In the genomic region with DNA sequence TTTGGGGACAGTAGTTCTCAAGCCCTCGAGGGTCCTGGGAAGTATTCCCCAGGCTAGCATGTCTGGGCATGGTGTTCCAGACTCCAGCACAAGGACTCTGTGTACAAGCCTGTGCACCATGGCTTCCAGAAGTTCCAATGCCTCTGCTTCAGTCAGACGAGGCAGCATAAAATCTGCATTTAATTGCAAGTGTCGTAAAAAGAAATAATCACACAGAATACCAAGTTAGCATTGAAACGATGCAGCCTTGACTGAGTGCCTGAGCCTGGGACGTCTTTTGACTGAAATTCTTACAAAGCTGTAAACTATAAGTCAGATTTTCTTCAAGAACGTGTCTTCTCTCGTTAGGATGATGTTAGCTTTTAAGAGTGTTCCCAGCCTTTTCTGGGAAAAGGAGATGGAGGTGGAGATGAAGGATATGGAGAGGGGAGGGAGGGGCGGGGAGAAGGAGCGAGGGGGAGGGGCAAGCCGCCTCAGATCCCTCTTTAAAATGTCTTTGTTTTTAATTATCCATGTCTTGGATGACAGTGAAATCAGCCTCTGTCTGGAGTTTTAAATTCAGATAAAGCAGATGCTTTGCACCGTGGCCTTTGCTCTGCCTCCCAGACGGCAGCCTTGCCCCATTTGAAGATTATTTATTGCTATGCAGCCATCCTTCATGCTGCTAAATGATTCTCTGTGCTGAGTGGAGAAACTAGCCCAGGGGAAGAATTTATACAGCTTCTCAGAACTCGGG, we compare ENCODE assay signal across 10 mouse cellular contexts.
DNase-seq lines count a peak whose midpoint lies in the region; ATAC-seq and TF ChIP-seq lines count a peak whose summit lies in the region.
"Had no signal": no experiment of that assay in that cellular context is flagged by ENCODE, and none has a peak within 500 bp of the region (broad histone marks: within the 10 kb centered on the region; RNA-seq: fewer than 3 reads in every experiment).

No protein-coding gene starts in this region.

- H3K9ac ChIP-seq in hindbrain, embryonic 13.5 days, result 0 out of 2 replicates have a peak overlapping the region, but pooled peaks have one; percentile 8
- no peak overlapping the region for H3K9ac ChIP-seq in hindbrain, postnatal 0 days (replicated peaks; ENCODE audit: low read length)
- no peak overlapping the region for H3K9ac ChIP-seq in stomach, embryonic 14.5 days (replicated peaks; ENCODE audit: low read depth, low read length)
- no peak overlapping the region for H3K9ac ChIP-seq in stomach, postnatal 0 days (ENCODE audit: low read length)
- no peak overlapping the region for H3K9ac ChIP-seq in intestine, embryonic 15.5 days
- H3K9ac ChIP-seq in stomach, embryonic 16.5 days (ENCODE audit: low read length), result no peak overlapping the region
- H3K9ac ChIP-seq in liver, embryonic 11.5 days (ENCODE audit: low read depth, low read length), result no peak overlapping the region
- no peak overlapping the region for H3K9ac ChIP-seq in midbrain, embryonic 16.5 days (ENCODE audit: low read depth, low read length)

- no peak for ATAC-seq in hindbrain, embryonic 13.5 days (ENCODE audit: low FRiP score)
- ATAC-seq in hindbrain, postnatal 0 days, result no peak
- ATAC-seq in stomach, embryonic 14.5 days (ENCODE audit: insufficient number of reproducible peaks, insufficient read depth, low FRiP score, low read depth), result no peak
- no peak for ATAC-seq in stomach, postnatal 0 days (ENCODE audit: low FRiP score, low TSS enrichment)
- no peak for ATAC-seq in intestine, embryonic 15.5 days
- no peak for ATAC-seq in stomach, embryonic 16.5 days (ENCODE audit: insufficient read depth, low FRiP score)
- no peak for ATAC-seq in liver, embryonic 11.5 days (replicated peaks; ENCODE audit: low FRiP score)
- ATAC-seq in midbrain, embryonic 16.5 days, result no peak

- WGBS in hindbrain, embryonic 13.5 days, result 42% methylated on average over 13 of the region's 13 CpGs
- WGBS in hindbrain, postnatal 0 days, result 36% methylated on average over 13 of the region's 13 CpGs
- 23% methylated on average over 13 of the region's 13 CpGs for WGBS in stomach, embryonic 14.5 days
- 22% methylated on average over 13 of the region's 13 CpGs for WGBS in stomach, postnatal 0 days
- 20% methylated on average over 13 of the region's 13 CpGs for WGBS in intestine, embryonic 15.5 days
- WGBS in stomach, embryonic 16.5 days, result 25% methylated on average over 13 of the region's 13 CpGs
- 38% methylated on average over 13 of the region's 13 CpGs for WGBS in liver, embryonic 11.5 days
- 39% methylated on average over 13 of the region's 13 CpGs for WGBS in midbrain, embryonic 16.5 days

- H3K4me1 ChIP-seq in hindbrain, embryonic 13.5 days (replicated peaks), result peaks cover 12% of the 10 kb centered on the region
- no peaks in the 10 kb centered on the region for H3K4me1 ChIP-seq in hindbrain, postnatal 0 days (ENCODE audit: insufficient read depth, low read length)
- H3K4me1 ChIP-seq in stomach, embryonic 14.5 days (ENCODE audit: control insufficient read depth, insufficient read depth, low read length), result peaks cover 7% of the 10 kb centered on the region; the same call in 1 of the 2 replicates
- no peaks in the 10 kb centered on the region for H3K4me1 ChIP-seq in stomach, postnatal 0 days (replicated peaks; ENCODE audit: control insufficient read depth, insufficient read depth)
- 0 out of 2 replicates have a peak, but pooled peaks cover 7% of the 10 kb centered on the region for H3K4me1 ChIP-seq in intestine, embryonic 15.5 days (replicated peaks)
- 0 out of 2 replicates have a peak, but pooled peaks cover 4% of the 10 kb centered on the region for H3K4me1 ChIP-seq in stomach, embryonic 16.5 days (ENCODE audit: control insufficient read depth, insufficient read depth, low read length)
- 0 out of 2 replicates have a peak, but pooled peaks cover 2% of the 10 kb centered on the region for H3K4me1 ChIP-seq in liver, embryonic 11.5 days (replicated peaks; ENCODE audit: control insufficient read depth, insufficient read depth, low read length)
- peaks cover 8% of the 10 kb centered on the region; the same call in 1 of the 2 replicates for H3K4me1 ChIP-seq in midbrain, embryonic 16.5 days (ENCODE audit: control insufficient read depth, insufficient read depth, low read length)

- TF ChIP-seq EP300 in stomach, postnatal 0 days (optimal IDR thresholded peaks at IDR 0.05), result no peak

- H3K27me3 ChIP-seq in hindbrain, embryonic 13.5 days, result no peaks in the 10 kb centered on the region
- H3K27me3 ChIP-seq in hindbrain, postnatal 0 days (ENCODE audit: insufficient read depth, low read length), result no peaks in the 10 kb centered on the region
- no peaks in the 10 kb centered on the region for H3K27me3 ChIP-seq in stomach, embryonic 14.5 days (ENCODE audit: control insufficient read depth, insufficient read depth, low read length)
- no peaks in the 10 kb centered on the region for H3K27me3 ChIP-seq in stomach, postnatal 0 days (ENCODE audit: control insufficient read depth, insufficient read depth, low read length)
- no peaks in the 10 kb centered on the region for H3K27me3 ChIP-seq in intestine, embryonic 15.5 days (replicated peaks)
- no peaks in the 10 kb centered on the region for H3K27me3 ChIP-seq in stomach, embryonic 16.5 days (ENCODE audit: control insufficient read depth, insufficient read depth, low read length)
- H3K27me3 ChIP-seq in liver, embryonic 11.5 days (replicated peaks; ENCODE audit: control insufficient read depth, insufficient read depth, low read length), result peaks cover 3% of the 10 kb centered on the region; the same call in 1 of the 2 replicates
- H3K27me3 ChIP-seq in midbrain, embryonic 16.5 days (ENCODE audit: control insufficient read depth, insufficient read depth, low read depth, low read length), result no peaks in the 10 kb centered on the region

- peak overlapping the region; percentile 30; the same call in 1 of the 2 replicates for H3K4me2 ChIP-seq in hindbrain, embryonic 13.5 days
- H3K4me2 ChIP-seq in hindbrain, postnatal 0 days (ENCODE audit: low read depth, low read length), result no peak overlapping the region
- H3K4me2 ChIP-seq in stomach, embryonic 14.5 days (replicated peaks; ENCODE audit: low read depth, low read length), result peak overlapping the region; percentile 26; the same call in 1 of the 2 replicates
- H3K4me2 ChIP-seq in stomach, postnatal 0 days (replicated peaks; ENCODE audit: low read depth), result no peak overlapping the region; the same call in 1 of the 2 replicates
- peak overlapping the region; percentile 30 for H3K4me2 ChIP-seq in intestine, embryonic 15.5 days (replicated peaks)
- peak overlapping the region; percentile 19; the same call in 1 of the 2 replicates for H3K4me2 ChIP-seq in stomach, embryonic 16.5 days (ENCODE audit: low read depth, low read length)
- H3K4me2 ChIP-seq in liver, embryonic 11.5 days, result no peak overlapping the region
- no peak overlapping the region for H3K4me2 ChIP-seq in midbrain, embryonic 16.5 days (ENCODE audit: low read length)

- no peak overlapping the region for H3K4me3 ChIP-seq in hindbrain, embryonic 13.5 days
- no peak overlapping the region for H3K4me3 ChIP-seq in hindbrain, postnatal 0 days (ENCODE audit: low read length)
- no peak overlapping the region for H3K4me3 ChIP-seq in stomach, embryonic 14.5 days (ENCODE audit: low read depth, low read length)
- H3K4me3 ChIP-seq in stomach, postnatal 0 days (ENCODE audit: low read depth, low read length), result no peak overlapping the region
- H3K4me3 ChIP-seq in intestine, embryonic 15.5 days (replicated peaks), result no peak overlapping the region
- no peak overlapping the region for H3K4me3 ChIP-seq in stomach, embryonic 16.5 days (replicated peaks; ENCODE audit: low read length)
- H3K4me3 ChIP-seq in liver, embryonic 11.5 days (ENCODE audit: low read depth, low read length), result no peak overlapping the region
- no peak overlapping the region for H3K4me3 ChIP-seq in midbrain, embryonic 16.5 days (ENCODE audit: low read depth, low read length)

- H3K27ac ChIP-seq in hindbrain, embryonic 13.5 days, result 0 out of 2 replicates have a peak overlapping the region, but pooled peaks have one; percentile 4
- no peak overlapping the region for H3K27ac ChIP-seq in hindbrain, postnatal 0 days
- no peak overlapping the region for H3K27ac ChIP-seq in stomach, embryonic 14.5 days (ENCODE audit: low read length)
- no peak overlapping the region for H3K27ac ChIP-seq in stomach, postnatal 0 days (replicated peaks)
- H3K27ac ChIP-seq in intestine, embryonic 15.5 days, result no peak overlapping the region
- no peak overlapping the region for H3K27ac ChIP-seq in stomach, embryonic 16.5 days (ENCODE audit: low read length)
- no peak overlapping the region for H3K27ac ChIP-seq in liver, embryonic 11.5 days (ENCODE audit: low read depth, low read length)
- H3K27ac ChIP-seq in midbrain, embryonic 16.5 days (ENCODE audit: low read length), result no peak overlapping the region

- H3K9me3 ChIP-seq in hindbrain, embryonic 13.5 days, result no peaks in the 10 kb centered on the region
- H3K9me3 ChIP-seq in hindbrain, postnatal 0 days (ENCODE audit: low read length), result no peaks in the 10 kb centered on the region
- no peaks in the 10 kb centered on the region for H3K9me3 ChIP-seq in stomach, embryonic 14.5 days (ENCODE audit: control insufficient read depth, low read depth, low read length)
- H3K9me3 ChIP-seq in stomach, postnatal 0 days (ENCODE audit: control insufficient read depth, low read length), result no peaks in the 10 kb centered on the region
- no peaks in the 10 kb centered on the region for H3K9me3 ChIP-seq in intestine, embryonic 15.5 days
- H3K9me3 ChIP-seq in stomach, embryonic 16.5 days (replicated peaks; ENCODE audit: control insufficient read depth, low read length), result no peaks in the 10 kb centered on the region
- no peaks in the 10 kb centered on the region for H3K9me3 ChIP-seq in liver, embryonic 11.5 days (ENCODE audit: control insufficient read depth, low read length)
- no peaks in the 10 kb centered on the region for H3K9me3 ChIP-seq in midbrain, embryonic 16.5 days (replicated peaks; ENCODE audit: control insufficient read depth, low read length, poor library complexity, severe bottlenecking)

- no peak for TF ChIP-seq CTCF in hindbrain, postnatal 0 days (IDR thresholded peaks at IDR 0.05; ENCODE audit: low read depth)
- TF ChIP-seq CTCF in stomach, postnatal 0 days (IDR thresholded peaks at IDR 0.05; ENCODE audit: low read depth), result no peak

- no peaks in the 10 kb centered on the region for H3K36me3 ChIP-seq in hindbrain, embryonic 13.5 days
- no peaks in the 10 kb centered on the region for H3K36me3 ChIP-seq in hindbrain, postnatal 0 days (ENCODE audit: insufficient read depth, low read length)
- H3K36me3 ChIP-seq in stomach, embryonic 14.5 days (ENCODE audit: control insufficient read depth, insufficient read depth, low read length), result no peaks in the 10 kb centered on the region
- no peaks in the 10 kb centered on the region for H3K36me3 ChIP-seq in stomach, postnatal 0 days (ENCODE audit: control insufficient read depth, insufficient read depth, low read length)
- no peaks in the 10 kb centered on the region for H3K36me3 ChIP-seq in intestine, embryonic 15.5 days
- H3K36me3 ChIP-seq in stomach, embryonic 16.5 days (ENCODE audit: control insufficient read depth, insufficient read depth, low read length), result no peaks in the 10 kb centered on the region
- no peaks in the 10 kb centered on the region for H3K36me3 ChIP-seq in liver, embryonic 11.5 days (ENCODE audit: control insufficient read depth, insufficient read depth, low read length)
- no peaks in the 10 kb centered on the region for H3K36me3 ChIP-seq in midbrain, embryonic 16.5 days (ENCODE audit: control insufficient read depth, insufficient read depth, low read length)

- DNase-seq in hindbrain, postnatal 0 days (ENCODE audit: low spot score), result no peak
- DNase-seq in stomach, postnatal 0 days (ENCODE audit: low spot score), result no peak
- no peak for DNase-seq in liver, embryonic 11.5 days (ENCODE audit: low spot score)
- DNase-seq: gastrocnemius, postnatal 14 days; lung, adult 2 months had no signal

Comparison
In these comparisons a context has a peak if more than half of its experiments do, and no peak if none do; other contexts are left out.
1. H3K4me2 ChIP-seq: peak in hindbrain, embryonic 13.5 days (single experiment), stomach, embryonic 14.5 days (single experiment), intestine, embryonic 15.5 days (single experiment) and stomach, embryonic 16.5 days (single experiment); none in hindbrain, postnatal 0 days (single experiment), stomach, postnatal 0 days (single experiment), liver, embryonic 11.5 days (single experiment) and midbrain, embryonic 16.5 days (single experiment).